Mouse (Mus musculus): Measurements from ENCODE around the gene Zfp609. TPM values are rescaled to one million over a fixed set of nuclear protein-coding genes. Genes with fewer than 3 reads are reported as not detected.
"Not testable (repeated sequence)": the region's sequence is repeated elsewhere in the genome, so short reads cannot be mapped to it uniquely, and the experiment has no call there.

Gene Zfp609
- polyA plus RNA-seq, 1 experiment from 2014 or later: 14.0 TPM

DNA sequence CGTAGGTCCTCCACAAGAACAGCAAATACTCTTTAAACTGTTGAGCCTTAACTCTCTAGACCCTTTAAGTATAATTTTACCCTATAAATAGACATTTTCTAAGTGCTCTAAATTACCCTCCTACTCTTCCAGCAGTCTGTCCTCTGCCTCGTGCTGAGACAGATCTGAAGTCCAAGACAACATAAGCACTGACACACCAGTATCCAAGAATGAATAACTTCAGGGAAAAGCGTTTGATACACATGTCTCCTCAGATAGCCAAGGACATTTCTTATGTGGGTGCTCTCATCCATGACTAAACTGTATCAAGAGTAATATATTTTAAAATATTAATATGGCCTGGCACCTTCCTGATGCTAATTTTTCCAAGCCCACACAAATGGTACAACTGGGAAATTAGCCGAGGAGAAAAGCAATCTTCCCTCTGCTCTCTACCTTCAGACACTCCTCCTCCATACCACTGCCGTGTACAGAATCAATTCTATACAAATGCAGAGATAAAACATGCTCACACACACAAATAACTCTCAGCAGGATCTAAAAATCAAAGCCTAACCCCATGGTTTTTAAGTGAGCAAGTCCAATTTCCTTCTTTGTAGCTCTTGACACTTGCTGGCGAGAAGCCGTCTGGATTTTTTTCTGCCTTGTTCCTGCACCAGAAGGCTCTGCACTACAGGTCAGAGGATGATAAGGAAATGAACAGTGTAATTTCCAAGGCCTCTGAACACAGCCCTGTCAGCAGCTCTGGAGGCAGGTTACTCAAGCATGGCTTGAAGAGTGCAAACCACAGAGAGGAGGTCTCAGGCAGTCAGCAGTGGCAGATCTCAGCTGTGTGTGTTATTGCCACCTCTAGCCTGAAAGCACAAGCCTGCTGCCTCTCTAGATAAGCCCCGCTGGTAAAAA lies 40.2 kb downstream of the Zfp609 start:
- no peaks in the 10 kb centered on the region for H3K9me3 ChIP-seq (replicated peaks)
- H3K4me3 ChIP-seq: no peak overlapping the region
- peak overlapping the region; percentile 11; the same call in 1 of the 2 replicates for H3K4me2 ChIP-seq (replicated peaks)
- WGBS: 49% methylated on average over 8 of the region's 8 CpGs
- H3K27ac ChIP-seq: peak overlapping the region; percentile 66
- H3K4me1 ChIP-seq: peaks cover 42% of the 10 kb centered on the region
- H3K36me3 ChIP-seq: no peaks in the 10 kb centered on the region
- H3K27me3 ChIP-seq: no peaks in the 10 kb centered on the region
- peak; percentile 60 for ATAC-seq (ENCODE audit: low FRiP score)
- H3K9ac ChIP-seq: no peak overlapping the region

DNA sequence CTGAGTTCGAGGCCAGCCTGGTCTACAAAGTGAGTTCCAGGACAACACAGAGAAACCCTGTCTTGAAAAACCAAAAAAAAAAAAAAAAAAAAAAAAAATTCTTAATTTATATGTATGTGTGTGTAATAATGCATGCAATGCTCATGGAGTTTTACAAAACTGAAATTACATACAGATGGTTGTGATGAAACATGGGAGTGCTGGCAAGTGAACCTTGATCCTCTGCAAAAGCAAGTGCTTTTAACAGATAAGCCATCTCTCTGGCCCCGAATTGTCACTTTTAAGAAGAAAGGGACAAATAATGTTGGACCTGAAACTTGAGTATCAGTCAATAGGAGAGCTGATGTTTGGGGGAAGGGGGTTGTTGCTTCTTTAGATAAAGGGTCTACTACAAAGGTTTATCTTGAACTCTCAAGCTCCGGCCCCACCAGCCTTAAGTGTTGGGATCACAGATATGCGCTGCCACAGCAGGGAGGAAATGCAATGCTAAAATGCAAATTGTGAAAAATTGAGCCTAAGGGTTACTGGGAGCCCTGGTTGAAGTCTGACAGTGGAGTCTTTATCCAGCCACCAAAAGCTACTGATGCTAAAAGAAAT lies 41.5 kb downstream of the Zfp609 start:
- no peaks in the 10 kb centered on the region for H3K36me3 ChIP-seq
- no peak overlapping the region for H3K4me3 ChIP-seq
- H3K4me2 ChIP-seq (replicated peaks): no peak overlapping the region
- no peaks in the 10 kb centered on the region for H3K27me3 ChIP-seq
- 77% methylated on average over 4 of the region's 4 CpGs for WGBS
- ATAC-seq (ENCODE audit: low FRiP score): no peak
- peaks cover 32% of the 10 kb centered on the region for H3K4me1 ChIP-seq
- H3K9me3 ChIP-seq (replicated peaks): no peaks in the 10 kb centered on the region
- H3K27ac ChIP-seq: no peak overlapping the region
- no peak overlapping the region for H3K9ac ChIP-seq

DNA sequence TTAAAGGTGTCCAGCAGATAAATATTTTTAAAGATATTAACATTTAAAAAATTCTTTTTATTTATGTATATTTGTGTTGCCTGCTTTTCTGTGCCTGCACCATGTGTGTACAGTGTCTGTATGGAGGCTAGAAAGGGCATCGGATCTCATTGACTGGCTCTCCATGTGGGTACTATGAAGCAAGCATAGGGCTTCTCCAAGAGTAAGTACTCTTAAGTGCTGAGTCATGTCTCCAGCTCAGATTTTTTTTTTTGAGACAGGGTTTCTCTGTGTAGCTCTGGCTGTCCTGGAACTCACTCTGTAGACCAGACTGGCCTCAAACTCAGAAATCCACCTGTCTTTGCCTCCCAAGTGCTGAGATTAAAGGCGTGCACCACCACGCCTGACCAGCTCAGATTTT lies 47.7 kb downstream of the Zfp609 start:
- WGBS: 94% methylated on average over 3 of the region's 3 CpGs
- not testable (repeated sequence) for ATAC-seq (ENCODE audit: low FRiP score); H3K36me3 ChIP-seq

DNA sequence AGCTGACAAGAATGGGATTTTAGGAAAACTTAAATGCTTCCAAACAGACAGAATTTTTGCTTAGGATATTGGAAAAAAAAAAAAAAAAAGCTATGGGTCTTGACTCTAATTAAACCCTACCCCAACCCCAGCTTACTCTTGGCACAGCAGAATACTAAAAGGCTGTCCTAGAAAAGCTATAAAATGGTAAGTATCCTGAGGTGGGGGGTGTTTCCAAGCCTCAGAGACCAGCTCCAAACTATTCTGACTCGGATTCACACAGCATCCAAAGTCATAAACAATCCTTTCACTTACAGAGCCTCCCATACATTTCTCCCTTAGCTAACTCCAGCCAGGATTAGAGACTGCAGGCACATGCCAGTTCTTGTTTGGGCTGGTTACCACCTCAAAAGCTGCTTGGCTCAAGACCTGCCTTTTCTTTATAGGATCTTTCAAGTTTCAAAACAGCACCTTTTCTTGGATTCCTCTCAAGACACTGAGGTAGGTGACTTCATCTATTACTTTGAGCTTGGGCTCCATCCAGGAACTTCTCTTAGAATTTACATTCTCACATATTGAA lies 50.4 kb downstream of the Zfp609 start:
- no peak for ATAC-seq (ENCODE audit: low FRiP score)

More for the DNA sequence above, 47.7 kb downstream of the Zfp609 start:
- H3K4me3 ChIP-seq; H3K9me3 ChIP-seq (replicated peaks); H3K27ac ChIP-seq; H3K9ac ChIP-seq; H3K27me3 ChIP-seq; H3K4me2 ChIP-seq (replicated peaks): not testable (repeated sequence)
- peaks cover 26% of the 10 kb centered on the region for H3K4me1 ChIP-seq

DNA sequence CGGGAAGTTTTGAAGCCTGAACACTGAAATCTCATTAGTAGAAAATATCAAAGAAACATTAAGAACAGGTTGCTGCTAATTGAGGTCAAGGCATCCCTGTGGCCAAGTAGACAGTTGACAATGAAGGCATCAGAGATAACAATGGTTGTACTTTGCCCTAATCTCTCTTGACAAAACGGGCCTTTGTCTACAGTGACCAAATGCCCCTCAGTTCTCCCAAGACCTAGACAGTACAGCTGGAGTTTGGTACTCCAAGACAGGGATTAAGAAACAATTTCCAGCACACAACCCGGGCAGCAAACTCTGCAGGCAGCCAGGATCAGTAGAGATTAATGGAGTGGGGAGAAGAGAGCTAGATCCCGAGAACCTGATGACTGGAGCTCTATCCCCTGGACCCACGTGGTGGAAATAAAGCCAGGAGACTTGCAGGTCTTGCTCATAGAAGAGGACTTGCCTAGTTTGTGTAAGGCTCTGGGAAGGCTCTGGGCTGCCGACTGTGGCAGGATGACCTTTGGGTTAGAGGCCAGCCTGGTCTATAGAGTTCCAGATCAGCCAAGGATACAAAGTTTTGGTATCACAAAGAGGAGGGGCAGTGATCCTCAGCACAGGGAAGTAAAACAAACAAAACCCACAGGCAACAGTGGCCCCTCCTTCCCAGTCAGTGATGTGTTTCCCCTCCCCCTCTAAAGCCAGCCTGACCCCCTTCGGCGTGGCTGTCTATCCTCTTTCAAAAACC lies 51.1 kb downstream of the Zfp609 start:
- Histone ChIP-seq H3K4me1 (peaks cover 26% of the 10 kb centered on the region), H3K9me3 (replicated peaks) (no peaks in the 10 kb centered on the region; the same call in 1 of the 2 replicates), H3K36me3 (no peaks in the 10 kb centered on the region), H3K9ac (no peak overlapping the region), H3K27me3 (no peaks in the 10 kb centered on the region), H3K4me3 (no peak overlapping the region), H3K27ac (no peak overlapping the region), H3K4me2 (replicated peaks) (no peak overlapping the region)
- no peak for ATAC-seq (ENCODE audit: low FRiP score)
- 20% methylated on average over 8 of the region's 8 CpGs for WGBS

More for the DNA sequence above, 50.4 kb downstream of the Zfp609 start:
- Histone ChIP-seq H3K36me3 (no peaks in the 10 kb centered on the region), H3K4me2 (replicated peaks) (no peak overlapping the region), H3K4me3 (no peak overlapping the region), H3K27ac (no peak overlapping the region), H3K9ac (no peak overlapping the region), H3K27me3 (no peaks in the 10 kb centered on the region), H3K9me3 (replicated peaks) (no peaks in the 10 kb centered on the region; the same call in 1 of the 2 replicates), H3K4me1 (peaks cover 22% of the 10 kb centered on the region)
- 17% methylated on average over 1 of the region's 1 CpGs for WGBS

DNA sequence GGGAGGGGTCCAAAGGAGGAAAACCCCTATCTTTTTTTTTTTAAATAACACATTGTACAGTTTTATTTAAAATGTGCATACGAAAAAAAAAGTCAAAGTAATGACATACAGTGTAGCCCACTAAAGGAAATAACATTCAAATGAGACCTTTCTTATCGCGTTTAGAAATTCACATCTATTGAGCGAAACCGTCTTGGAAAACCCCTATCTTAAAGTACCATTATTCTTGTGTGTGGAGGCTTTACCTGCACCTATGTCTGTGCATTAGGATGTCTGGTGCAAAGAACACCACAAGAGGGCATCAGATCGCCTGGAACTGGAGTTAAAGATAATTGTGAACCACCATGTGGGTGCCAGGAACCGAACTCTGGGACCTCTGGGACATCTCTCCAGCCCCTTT lies 53.6 kb downstream of the Zfp609 start:
- 97% methylated on average over 7 of the region's 7 CpGs for WGBS
- no peak overlapping the region for H3K27ac ChIP-seq
- no peak overlapping the region for H3K4me2 ChIP-seq (replicated peaks)
- no peak overlapping the region for H3K4me3 ChIP-seq
- no peaks in the 10 kb centered on the region; the same call in 1 of the 2 replicates for H3K9me3 ChIP-seq (replicated peaks)
- no peak overlapping the region for H3K9ac ChIP-seq
- H3K4me1 ChIP-seq: peaks cover 24% of the 10 kb centered on the region
- H3K27me3 ChIP-seq: no peaks in the 10 kb centered on the region
- no peak for ATAC-seq (ENCODE audit: low FRiP score)
- H3K36me3 ChIP-seq: no peaks in the 10 kb centered on the region

DNA sequence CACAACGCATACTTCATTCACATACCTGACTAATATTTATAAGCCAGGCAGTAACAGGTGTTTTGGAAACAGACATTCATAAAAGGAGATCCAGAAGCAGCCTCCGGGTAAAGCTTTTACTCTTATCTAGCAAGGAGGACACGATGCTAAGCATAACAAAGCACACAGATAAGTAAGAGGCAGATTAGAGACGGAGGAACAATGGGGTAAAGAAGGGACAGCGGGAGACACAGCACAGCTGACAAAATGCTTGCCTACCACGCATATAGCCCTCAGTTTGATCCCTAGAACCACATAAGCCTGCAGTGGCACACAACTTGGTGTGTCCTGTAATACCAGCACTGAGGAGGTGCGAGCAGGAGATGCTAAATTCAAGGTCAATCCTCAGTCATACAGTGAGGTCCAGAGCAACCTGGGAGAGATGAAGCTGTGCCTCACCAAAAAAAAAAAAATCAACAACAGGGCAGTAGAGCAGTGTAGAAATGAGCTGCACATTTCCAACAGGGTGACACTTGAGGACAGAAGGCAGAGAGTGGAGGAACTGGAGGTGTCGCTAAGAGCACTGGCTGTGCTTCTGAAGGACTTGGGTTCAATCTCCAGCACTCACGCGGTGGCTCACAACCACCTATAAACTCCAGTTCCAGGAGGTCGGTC lies 56.2 kb downstream of the Zfp609 start:
- H3K9me3 ChIP-seq (replicated peaks): no peaks in the 10 kb centered on the region; the same call in 1 of the 2 replicates
- peaks cover 12% of the 10 kb centered on the region for H3K4me1 ChIP-seq
- H3K4me2 ChIP-seq (replicated peaks): no peak overlapping the region
- H3K4me3 ChIP-seq: no peak overlapping the region
- 29% methylated on average over 11 of the region's 11 CpGs for WGBS
- no peak overlapping the region for H3K9ac ChIP-seq
- ATAC-seq (ENCODE audit: low FRiP score): no peak
- H3K27ac ChIP-seq: no peak overlapping the region
- H3K27me3 ChIP-seq: no peaks in the 10 kb centered on the region
- H3K36me3 ChIP-seq: no peaks in the 10 kb centered on the region

DNA sequence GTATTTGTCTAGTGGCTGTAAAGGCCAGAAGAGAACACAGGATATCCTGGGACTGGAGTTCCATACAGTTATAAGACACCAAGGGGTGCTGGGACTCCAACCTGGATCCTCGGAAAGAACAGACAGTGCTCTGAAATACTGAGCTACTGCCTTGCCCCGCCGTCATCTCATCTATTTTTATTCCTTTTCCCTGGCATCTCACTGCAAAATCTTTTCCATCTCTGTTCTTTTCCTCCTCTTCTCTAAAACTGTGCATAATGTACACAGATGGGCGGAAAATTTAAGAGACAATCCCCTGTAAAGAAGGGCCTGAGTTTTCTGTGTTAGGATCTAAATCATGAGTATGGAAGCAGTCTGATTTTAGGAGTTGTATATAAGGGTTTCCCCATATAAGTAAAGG lies 64.6 kb downstream of the Zfp609 start:
- no peak overlapping the region for H3K4me2 ChIP-seq (replicated peaks)
- no peaks in the 10 kb centered on the region for H3K27me3 ChIP-seq
- no peaks in the 10 kb centered on the region for H3K9me3 ChIP-seq (replicated peaks)
- no peak overlapping the region for H3K27ac ChIP-seq
- no peak for ATAC-seq (ENCODE audit: low FRiP score)
- 96% methylated on average over 4 of the region's 4 CpGs for WGBS
- peaks cover 3% of the 10 kb centered on the region; the same call in 1 of the 2 replicates for H3K4me1 ChIP-seq
- H3K36me3 ChIP-seq: no peaks in the 10 kb centered on the region
- no peak overlapping the region for H3K4me3 ChIP-seq
- no peak overlapping the region for H3K9ac ChIP-seq

DNA sequence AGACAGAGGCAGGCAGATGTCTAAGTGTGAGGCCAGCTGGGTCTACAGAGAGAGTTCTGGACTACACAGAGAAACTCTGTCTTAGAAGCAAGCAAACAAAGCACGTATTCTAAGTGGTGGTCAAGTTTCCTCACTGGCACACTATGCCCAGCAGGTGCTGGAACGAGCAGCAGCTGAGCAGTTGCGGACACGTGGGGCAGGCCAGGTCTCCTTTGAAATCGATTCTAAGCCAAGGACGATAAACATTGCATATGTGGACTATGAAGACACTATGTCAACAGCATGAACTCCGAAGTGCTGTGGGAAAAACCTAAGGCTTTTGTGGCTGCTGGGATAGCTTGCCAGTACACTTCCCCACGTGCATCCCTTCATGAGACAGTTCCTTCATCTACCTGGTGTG lies 67.4 kb downstream of the Zfp609 start:
- Histone ChIP-seq H3K9me3 (replicated peaks) (no peaks in the 10 kb centered on the region), H3K9ac (no peak overlapping the region), H3K4me2 (replicated peaks) (no peak overlapping the region), H3K36me3 (no peaks in the 10 kb centered on the region), H3K27me3 (no peaks in the 10 kb centered on the region), H3K4me1 (peaks cover 10% of the 10 kb centered on the region), H3K4me3 (no peak overlapping the region), H3K27ac (no peak overlapping the region)
- 69% methylated on average over 8 of the region's 8 CpGs for WGBS
- no peak for ATAC-seq (ENCODE audit: low FRiP score)

DNA sequence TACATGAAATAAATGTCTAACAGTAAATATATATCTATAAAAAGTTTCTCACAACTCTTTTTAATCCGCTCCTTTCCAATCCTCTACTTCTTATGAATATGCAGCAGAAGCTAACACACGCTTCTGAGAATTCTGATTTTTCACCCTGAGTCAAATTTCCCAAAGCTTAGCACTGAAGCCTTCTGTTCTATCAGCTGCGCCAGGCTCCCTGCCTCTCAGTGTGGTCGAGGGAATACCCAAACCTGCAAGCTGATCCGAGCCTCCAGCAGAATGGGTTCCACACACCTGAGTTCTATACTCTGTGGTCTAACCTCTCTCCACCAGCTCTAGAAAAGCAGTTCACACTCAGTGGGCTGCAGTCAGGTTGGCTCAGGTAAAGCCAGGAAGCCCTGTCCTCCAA lies 68.1 kb downstream of the Zfp609 start:
- Histone ChIP-seq H3K36me3 (no peaks in the 10 kb centered on the region), H3K4me3 (no peak overlapping the region), H3K9me3 (replicated peaks) (no peaks in the 10 kb centered on the region), H3K4me1 (peaks cover 10% of the 10 kb centered on the region), H3K4me2 (replicated peaks) (no peak overlapping the region), H3K27me3 (no peaks in the 10 kb centered on the region), H3K27ac (no peak overlapping the region), H3K9ac (no peak overlapping the region)
- WGBS: 92% methylated on average over 5 of the region's 5 CpGs
- ATAC-seq (ENCODE audit: low FRiP score): no peak

DNA sequence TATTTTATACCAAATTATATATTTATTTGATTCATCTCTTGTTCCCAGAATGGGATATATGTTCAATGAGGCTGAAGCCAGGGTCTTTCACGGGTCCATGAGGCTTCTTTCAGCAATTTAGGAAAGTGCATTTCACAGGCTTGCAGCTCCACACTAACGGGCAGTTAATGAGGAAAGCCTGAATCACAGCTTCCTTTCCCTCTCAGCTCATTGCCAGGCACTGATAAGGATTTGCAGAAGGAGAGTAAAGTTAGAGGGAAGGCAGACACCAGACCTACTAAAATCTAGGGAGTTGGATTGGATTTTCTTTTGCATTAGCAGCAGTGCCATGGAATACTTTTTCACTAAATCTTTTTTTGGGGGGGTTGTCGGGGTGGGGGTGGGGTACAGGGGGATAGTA lies 69.5 kb downstream of the Zfp609 start:
- no peak overlapping the region for H3K9ac ChIP-seq
- no peak overlapping the region for H3K27ac ChIP-seq
- H3K27me3 ChIP-seq: no peaks in the 10 kb centered on the region
- 84% methylated on average over 3 of the region's 3 CpGs for WGBS
- H3K9me3 ChIP-seq (replicated peaks): no peaks in the 10 kb centered on the region
- H3K4me2 ChIP-seq (replicated peaks): no peak overlapping the region
- peaks cover 10% of the 10 kb centered on the region for H3K4me1 ChIP-seq
- ATAC-seq (ENCODE audit: low FRiP score): no peak
- no peaks in the 10 kb centered on the region for H3K36me3 ChIP-seq
- no peak overlapping the region for H3K4me3 ChIP-seq

Measured in hindbrain, embryonic 12.5 days (tissue).